Mouse (Mus musculus): ENCODE measurements around the gene Iqschfp. TPM values are rescaled to one million over a fixed set of nuclear protein-coding genes. Genes with fewer than 3 reads are reported as not detected.

The Iqschfp gene
- polyA plus RNA-seq, 1 experiment from 2014 or later: 0.54 TPM

GRCm38 (mm10) chr3:68378799-68379198, 486.8 kb downstream of the Iqschfp start:
- Histone ChIP-seq H3K9ac (no peak overlapping the region), H3K4me2 (no peak overlapping the region), H3K27ac (no peak overlapping the region), H3K4me1 (no peaks in the 10 kb centered on the region), H3K36me3 (no peaks in the 10 kb centered on the region), H3K4me3 (no peak overlapping the region), H3K27me3 (no peaks in the 10 kb centered on the region), H3K9me3 (no peaks in the 10 kb centered on the region)
- no peak for ATAC-seq (ENCODE audit: insufficient number of reproducible peaks, low FRiP score, low TSS enrichment, low read depth)
- WGBS: 34% methylated on average over 2 of the region's 2 CpGs

- Histone ChIP-seq H3K4me2 (no peak overlapping the region), H3K9ac (no peak overlapping the region), H3K9me3 (no peaks in the 10 kb centered on the region), H3K4me1 (no peaks in the 10 kb centered on the region), H3K27ac (no peak overlapping the region), H3K27me3 (no peaks in the 10 kb centered on the region), H3K4me3 (no peak overlapping the region), H3K36me3 (no peaks in the 10 kb centered on the region)
- 14% methylated on average over 7 of the region's 7 CpGs for WGBS
- ATAC-seq (ENCODE audit: insufficient number of reproducible peaks, low FRiP score, low TSS enrichment, low read depth): no peak
These were observed 487.2 kb downstream of the Iqschfp start for GRCm38 (mm10) chr3:68379242-68379641.

- H3K4me2 ChIP-seq: no peak overlapping the region
- no peak for ATAC-seq (ENCODE audit: insufficient number of reproducible peaks, low FRiP score, low TSS enrichment, low read depth)
- no peaks in the 10 kb centered on the region for H3K27me3 ChIP-seq
- no peak overlapping the region for H3K4me3 ChIP-seq
- no peak overlapping the region for H3K9ac ChIP-seq
- H3K9me3 ChIP-seq: no peaks in the 10 kb centered on the region
- no peaks in the 10 kb centered on the region for H3K4me1 ChIP-seq
- no peak overlapping the region for H3K27ac ChIP-seq
- H3K36me3 ChIP-seq: no peaks in the 10 kb centered on the region
These were observed 491.6 kb downstream of the Iqschfp start for GRCm38 (mm10) chr3:68383672-68384071.

GRCm38 (mm10) chr3:68385544-68385943, 493.5 kb downstream of the Iqschfp start:
- 74% methylated on average over 3 of the region's 3 CpGs for WGBS
- Histone ChIP-seq H3K27me3 (no peaks in the 10 kb centered on the region), H3K36me3 (no peaks in the 10 kb centered on the region), H3K9me3 (no peaks in the 10 kb centered on the region), H3K27ac (no peak overlapping the region), H3K4me3 (no peak overlapping the region), H3K4me2 (no peak overlapping the region), H3K4me1 (no peaks in the 10 kb centered on the region), H3K9ac (no peak overlapping the region)
- no peak for ATAC-seq (ENCODE audit: insufficient number of reproducible peaks, low FRiP score, low TSS enrichment, low read depth)

GRCm38 (mm10) chr3:68388023-68388422, 496.0 kb downstream of the Iqschfp start:
- Histone ChIP-seq H3K27ac (no peak overlapping the region), H3K9me3 (no peaks in the 10 kb centered on the region), H3K4me2 (no peak overlapping the region), H3K27me3 (no peaks in the 10 kb centered on the region), H3K9ac (no peak overlapping the region), H3K4me1 (no peaks in the 10 kb centered on the region), H3K36me3 (no peaks in the 10 kb centered on the region), H3K4me3 (no peak overlapping the region)
- ATAC-seq (ENCODE audit: insufficient number of reproducible peaks, low FRiP score, low TSS enrichment, low read depth): no peak
- 85% methylated on average over 3 of the region's 3 CpGs for WGBS

GRCm38 (mm10) chr3:68393578-68393977, 501.5 kb downstream of the Iqschfp start:
- Histone ChIP-seq H3K36me3 (no peaks in the 10 kb centered on the region), H3K9me3 (no peaks in the 10 kb centered on the region), H3K4me2 (no peak overlapping the region), H3K9ac (no peak overlapping the region), H3K27me3 (no peaks in the 10 kb centered on the region), H3K4me1 (no peaks in the 10 kb centered on the region), H3K27ac (no peak overlapping the region), H3K4me3 (no peak overlapping the region)
- ATAC-seq (ENCODE audit: insufficient number of reproducible peaks, low FRiP score, low TSS enrichment, low read depth): no peak
- WGBS: 60% methylated on average over 2 of the region's 2 CpGs

- no peak overlapping the region for H3K9ac ChIP-seq
- no peak overlapping the region for H3K4me3 ChIP-seq
- WGBS: 57% methylated on average over 3 of the region's 3 CpGs
- no peaks in the 10 kb centered on the region for H3K4me1 ChIP-seq
- H3K4me2 ChIP-seq: no peak overlapping the region
- no peak for ATAC-seq (ENCODE audit: insufficient number of reproducible peaks, low FRiP score, low TSS enrichment, low read depth)
- H3K27me3 ChIP-seq: no peaks in the 10 kb centered on the region
- no peaks in the 10 kb centered on the region for H3K9me3 ChIP-seq
- no peaks in the 10 kb centered on the region for H3K36me3 ChIP-seq
- no peak overlapping the region for H3K27ac ChIP-seq
These were observed 506.7 kb downstream of the Iqschfp start for GRCm38 (mm10) chr3:68398691-68399090.

GRCm38 (mm10) chr3:68400121-68400520, 508.1 kb downstream of the Iqschfp start:
- 75% methylated on average over 7 of the region's 7 CpGs for whole genome bisulfite sequencing
- Histone ChIP-seq H3K27ac (no peak overlapping the region), H3K36me3 (no peaks in the 10 kb centered on the region), H3K4me2 (no peak overlapping the region), H3K27me3 (no peaks in the 10 kb centered on the region), H3K9ac (no peak overlapping the region), H3K9me3 (no peaks in the 10 kb centered on the region), H3K4me1 (no peaks in the 10 kb centered on the region), H3K4me3 (no peak overlapping the region)
- no peak for ATAC-seq (ENCODE audit: insufficient number of reproducible peaks, low FRiP score, low TSS enrichment, low read depth)

GRCm38 (mm10) chr3:68403343-68403742, 511.3 kb downstream of the Iqschfp start:
- H3K9me3 ChIP-seq: no peaks in the 10 kb centered on the region
- no peak overlapping the region for H3K9ac ChIP-seq
- H3K4me1 ChIP-seq: no peaks in the 10 kb centered on the region
- H3K27ac ChIP-seq: no peak overlapping the region
- H3K4me3 ChIP-seq: no peak overlapping the region
- WGBS: 64% methylated on average over 4 of the region's 4 CpGs
- ATAC-seq (ENCODE audit: insufficient number of reproducible peaks, low FRiP score, low TSS enrichment, low read depth): no peak
- no peaks in the 10 kb centered on the region for H3K27me3 ChIP-seq
- no peak overlapping the region for H3K4me2 ChIP-seq
- H3K36me3 ChIP-seq: no peaks in the 10 kb centered on the region

- Histone ChIP-seq H3K9ac (no peak overlapping the region), H3K9me3 (no peaks in the 10 kb centered on the region), H3K4me1 (no peaks in the 10 kb centered on the region), H3K4me2 (no peak overlapping the region), H3K36me3 (no peaks in the 10 kb centered on the region), H3K27me3 (no peaks in the 10 kb centered on the region), H3K4me3 (no peak overlapping the region), H3K27ac (no peak overlapping the region)
- 78% methylated on average over 2 of the region's 2 CpGs for WGBS
- ATAC-seq (ENCODE audit: insufficient number of reproducible peaks, low FRiP score, low TSS enrichment, low read depth): no peak
These were observed 511.8 kb downstream of the Iqschfp start for GRCm38 (mm10) chr3:68403783-68404217.

- WGBS: 76% methylated on average over 5 of the region's 5 CpGs
- Histone ChIP-seq H3K4me2 (no peak overlapping the region), H3K9ac (no peak overlapping the region), H3K4me3 (no peak overlapping the region), H3K27me3 (no peaks in the 10 kb centered on the region), H3K36me3 (no peaks in the 10 kb centered on the region), H3K4me1 (no peaks in the 10 kb centered on the region), H3K9me3 (no peaks in the 10 kb centered on the region), H3K27ac (no peak overlapping the region)
- no peak for ATAC-seq (ENCODE audit: insufficient number of reproducible peaks, low FRiP score, low TSS enrichment, low read depth)
These were observed 513.7 kb downstream of the Iqschfp start for GRCm38 (mm10) chr3:68405724-68406123.

- no peak for ATAC-seq (ENCODE audit: insufficient number of reproducible peaks, low FRiP score, low TSS enrichment, low read depth)
- WGBS: 47% methylated on average over 3 of the region's 3 CpGs
- Histone ChIP-seq H3K36me3 (no peaks in the 10 kb centered on the region), H3K27ac (no peak overlapping the region), H3K9me3 (no peaks in the 10 kb centered on the region), H3K27me3 (no peaks in the 10 kb centered on the region), H3K4me2 (no peak overlapping the region), H3K4me3 (no peak overlapping the region), H3K4me1 (no peaks in the 10 kb centered on the region), H3K9ac (no peak overlapping the region)
These were observed 520.2 kb downstream of the Iqschfp start for GRCm38 (mm10) chr3:68412262-68412661.

GRCm38 (mm10) chr3:68419792-68420191, 527.8 kb downstream of the Iqschfp start:
- no peak for ATAC-seq (ENCODE audit: insufficient number of reproducible peaks, low FRiP score, low TSS enrichment, low read depth)
- no peak overlapping the region for H3K9ac ChIP-seq
- WGBS: 82% methylated on average over 4 of the region's 4 CpGs
- no peaks in the 10 kb centered on the region for H3K4me1 ChIP-seq
- no peak overlapping the region for H3K27ac ChIP-seq
- H3K4me3 ChIP-seq: no peak overlapping the region
- no peak overlapping the region for H3K4me2 ChIP-seq
- no peaks in the 10 kb centered on the region for H3K36me3 ChIP-seq
- H3K27me3 ChIP-seq: no peaks in the 10 kb centered on the region
- no peaks in the 10 kb centered on the region for H3K9me3 ChIP-seq
